Mouse (Mus musculus): Measurements from ENCODE around the gene Ormdl3. TPM values are rescaled to one million over a fixed set of nuclear protein-coding genes. Genes with fewer than 3 reads are reported as not detected.
A peak's percentile ranks its signal among the peaks of the same experiment; 100 is the strongest.

Ormdl3 gene
- total and polyA plus RNA-seq, 3 experiments, result 52.7 to 93.7 TPM; not detected in 1

GRCm38 (mm10) chr11:98582551-98583264, 4.5 kb downstream of the Ormdl3 start:
- Histone ChIP-seq H3K4me3 (ENCODE audit: control insufficient read depth in 1 of 2, insufficient read depth in 1 of 2, low read depth in 2 of 2, low read length in 2 of 2) (peak overlapping the region; percentile 18 to 32), H3K9ac (ENCODE audit: control insufficient read depth, low read depth, low read length, poor library complexity, severe bottlenecking) (peak overlapping the region; percentile 75), H3K79me2 (ENCODE audit: control insufficient read depth, insufficient read depth, low read length, poor library complexity) (peaks cover 30% of the 10 kb centered on the region), H3K9me3 (replicated peaks; ENCODE audit: insufficient read depth, low read length) (no peaks in the 10 kb centered on the region), H3K4me1 (ENCODE audit: control insufficient read depth in 1 of 2, insufficient read depth in 2 of 2, low read length in 2 of 2) (peaks cover 38 to 65% of the 10 kb centered on the region in 2 experiments), H3K36me3 (ENCODE audit: control insufficient read depth in 1 of 2, insufficient read depth in 2 of 2, low read length in 2 of 2) (peaks cover 2 to 59% of the 10 kb centered on the region in 2 experiments; a peak in 3 of 4 replicates), H3K27me3 (ENCODE audit: control insufficient read depth in 1 of 2, insufficient read depth in 2 of 2, low read length in 2 of 2) (no peaks in the 10 kb centered on the region), H3K27ac (ENCODE audit: control insufficient read depth, low read depth, low read length) (peak overlapping the region; percentile 99)
- TF ChIP-seq RCOR1 (IDR thresholded peaks at IDR 0.05; ENCODE audit: low read depth, low read length), result peak; percentile 41; the same call in 1 of the 2 replicates
- TF ChIP-seq UBTF (IDR thresholded peaks at IDR 0.05; ENCODE audit: borderline replicate concordance, insufficient read depth, low read depth, low read length), result 0 out of 2 replicates have a peak, but pooled peaks have one; percentile 37
- TF ChIP-seq CHD2 (IDR thresholded peaks at IDR 0.05; ENCODE audit: low read length), result no peak; the same call in 1 of the 2 replicates
- no peak for TF ChIP-seq NRF1 (IDR thresholded peaks at IDR 0.05; ENCODE audit: insufficient read depth, low read depth, low read length, poor library complexity, severe bottlenecking)
- peak; percentile 79; the same call in 1 of the 2 replicates for TF ChIP-seq ZMIZ1 (IDR thresholded peaks at IDR 0.05; ENCODE audit: low read depth, low read length)
- peak; percentile 57; the same call in 1 of the 2 replicates for TF ChIP-seq TBP (IDR thresholded peaks at IDR 0.05; ENCODE audit: low read depth, low read length)
- TF ChIP-seq BHLHE40 (IDR thresholded peaks at IDR 0.05; ENCODE audit: borderline replicate concordance, low read depth, low read length), result peak; percentile 19; the same call in 1 of the 2 replicates
- peak; percentile 60 for TF ChIP-seq MXI1 (IDR thresholded peaks at IDR 0.05; ENCODE audit: low read depth, low read length)
- TF ChIP-seq USF2 (IDR thresholded peaks at IDR 0.05; ENCODE audit: borderline replicate concordance in 1 of 2, insufficient read depth in 1 of 2, low read depth in 1 of 2, low read length in 2 of 2), result no peak
- TF ChIP-seq POLR2AphosphoS2 (IDR thresholded peaks at IDR 0.05; ENCODE audit: low read length), result peak; percentile 65; the same call in 1 of the 2 replicates
- no peak for TF ChIP-seq SMC3 (IDR thresholded peaks at IDR 0.05; ENCODE audit: low read depth, low read length)
- TF ChIP-seq ELF1 (IDR thresholded peaks at IDR 0.05; ENCODE audit: low read depth, low read length), result peak; percentile 49
- peak; percentile 63; the same call in 1 of the 2 replicates for TF ChIP-seq CHD1 (IDR thresholded peaks at IDR 0.05; ENCODE audit: low read depth, low read length)
- TF ChIP-seq ETS1 (IDR thresholded peaks at IDR 0.05; ENCODE audit: low read depth, low read length), result peak; percentile 76
- peak; percentile 57 for TF ChIP-seq NELFE (IDR thresholded peaks at IDR 0.05; ENCODE audit: low read depth, low read length)
- peak; percentile 80 for TF ChIP-seq TAL1 (IDR thresholded peaks at IDR 0.05; ENCODE audit: low read length)
- no peak for TF ChIP-seq E2F4 (IDR thresholded peaks at IDR 0.05; ENCODE audit: borderline replicate concordance, low read depth, low read length)
- peak; percentile 3; the same call in 1 of the 2 replicates for TF ChIP-seq ZC3H11A (IDR thresholded peaks at IDR 0.05; ENCODE audit: low read depth, low read length)
- TF ChIP-seq MEF2A (IDR thresholded peaks at IDR 0.05; ENCODE audit: extremely low read depth, insufficient replicate concordance, low read depth, low read length, poor library complexity, severe bottlenecking), result no peak
- TF ChIP-seq EP300 (IDR thresholded peaks at IDR 0.05; ENCODE audit: low read depth in 1 of 2, low read length in 2 of 2), result peak; percentile 89
- peak; percentile 91; the same call in 1 of the 2 replicates for TF ChIP-seq MAZ (IDR thresholded peaks at IDR 0.05; ENCODE audit: low read depth, low read length)
- TF ChIP-seq MAX (IDR thresholded peaks at IDR 0.05; ENCODE audit: low read length), result 0 out of 2 replicates have a peak, but pooled peaks have one; percentile 38
- TF ChIP-seq TCF12 (IDR thresholded peaks at IDR 0.05; ENCODE audit: low read depth, low read length), result peak; percentile 92
- peak; percentile 68; the same call in 1 of the 2 replicates for TF ChIP-seq MYC (IDR thresholded peaks at IDR 0.05; ENCODE audit: low read depth, low read length)
- peak; percentile 43; the same call in 1 of the 2 replicates for TF ChIP-seq HCFC1 (IDR thresholded peaks at IDR 0.05; ENCODE audit: low read depth, low read length)
- 0 out of 2 replicates have a peak, but pooled peaks have one; percentile 55 for TF ChIP-seq ZNF384 (IDR thresholded peaks at IDR 0.05; ENCODE audit: low read depth, low read length)
- TF ChIP-seq USF1 (IDR thresholded peaks at IDR 0.05; ENCODE audit: low read depth, low read length), result 0 out of 2 replicates have a peak, but pooled peaks have one; percentile 19
- no peak; a peak in 1 of 4 replicates for TF ChIP-seq POLR2A (IDR thresholded peaks at IDR 0.05; ENCODE audit: control insufficient read depth in 1 of 2, insufficient read depth in 1 of 2, low read depth in 1 of 2, low read length in 2 of 2, poor library complexity in 1 of 2)
- TF ChIP-seq GATA1 (IDR thresholded peaks at IDR 0.05; ENCODE audit: low read depth, low read length), result peak; percentile 88
- peak; percentile 94 for DNase-seq (ENCODE audit: low read depth, low spot score)

Data from MEL (cell line).